Mouse (Mus musculus) heart, postnatal 4 days (tissue): ENCODE results near the gene Sptbn1. TPM values are rescaled to one million over a fixed set of nuclear protein-coding genes. Genes with fewer than 3 reads are reported as not detected.

Source experiments
- DNase-seq: peaks from one replicate; pipeline ENCODE4 v3.0.0; 2021
- total RNA-seq, 2 experiments: library from RNA; stranded (reverse); gene quantifications; 2 replicates each; pipeline ENCODE4 v1.2.3; 2021

Sptbn1 gene
- total RNA-seq, 2 experiments from 2014 or later: 571 to 581 TPM

GRCm38 (mm10) chr11:30210100-30210811 lies 57.7 kb downstream of the Sptbn1 start:
- DNase-seq: no peak

GRCm38 (mm10) chr11:30209495-30209894 lies 58.5 kb downstream of the Sptbn1 start:
- peak; percentile 32 for DNase-seq

GRCm38 (mm10) chr11:30204398-30204797 lies 63.6 kb downstream of the Sptbn1 start:
- no peak for DNase-seq

- DNase-seq: no peak
Observed at GRCm38 (mm10) chr11:30200391-30200790, 67.6 kb downstream of the Sptbn1 start.

GRCm38 (mm10) chr11:30198091-30198675 lies 69.8 kb downstream of the Sptbn1 start:
- peak; percentile 60 for DNase-seq

GRCm38 (mm10) chr11:30197564-30198090 lies 70.3 kb downstream of the Sptbn1 start:
- DNase-seq: peak; percentile 73

- no peak for DNase-seq
Observed at GRCm38 (mm10) chr11:30196368-30197070, 71.5 kb downstream of the Sptbn1 start.

- DNase-seq: no peak
Observed at GRCm38 (mm10) chr11:30195756-30196155, 72.2 kb downstream of the Sptbn1 start.

GRCm38 (mm10) chr11:30194800-30195199 lies 73.2 kb downstream of the Sptbn1 start:
- DNase-seq: no peak

GRCm38 (mm10) chr11:30190959-30191358 lies 77.0 kb downstream of the Sptbn1 start:
- no peak for DNase-seq

- DNase-seq: no peak
Observed at GRCm38 (mm10) chr11:30190119-30190518, 77.9 kb downstream of the Sptbn1 start.

- peak; percentile 41 for DNase-seq
Observed at GRCm38 (mm10) chr11:30186902-30187470, 81.0 kb downstream of the Sptbn1 start.

GRCm38 (mm10) chr11:30184527-30184926 lies 83.4 kb downstream of the Sptbn1 start:
- no peak for DNase-seq

- DNase-seq: no peak
Observed at GRCm38 (mm10) chr11:30182716-30183411, 85.1 kb downstream of the Sptbn1 start.

GRCm38 (mm10) chr11:30178193-30178592 lies 89.8 kb downstream of the Sptbn1 start:
- no peak for DNase-seq

- DNase-seq: no peak
Observed at GRCm38 (mm10) chr11:30177145-30177840, 90.7 kb downstream of the Sptbn1 start.

- DNase-seq: no peak
Observed at GRCm38 (mm10) chr11:30176111-30176510, 91.9 kb downstream of the Sptbn1 start.

- no peak for DNase-seq
Observed at GRCm38 (mm10) chr11:30175623-30176022, 92.4 kb downstream of the Sptbn1 start.

GRCm38 (mm10) chr11:30171586-30172178 lies 96.3 kb downstream of the Sptbn1 start:
- DNase-seq: no peak

- no peak for DNase-seq
Observed at GRCm38 (mm10) chr11:30171184-30171583, 96.8 kb downstream of the Sptbn1 start.

- DNase-seq: no peak
Observed at GRCm38 (mm10) chr11:30166551-30166922, 101.4 kb downstream of the Sptbn1 start.
